Mouse (Mus musculus) liver, embryonic 11.5 days (tissue): ENCODE results near the gene Gm13212. TPM values are rescaled to one million over a fixed set of nuclear protein-coding genes. Genes with fewer than 3 reads are reported as not detected.

Source experiments
- polyA plus RNA-seq: library from polyadenylated mRNA; unstranded; fragments of >200 nt; fragmentation: Nextera tagmentation; extraction: Ambion mirVana; gene quantifications from 2 replicates; pipeline ENCODE4 v1.2.1, GENCODE M21; 2014

Gene Gm13212
- polyA plus RNA-seq, 1 experiment from 2014 or later = 5.9 TPM

Other genes starting within 250 kb of the Gm13212 start
- gene Zfp990, start 74.4 kb upstream of the Gm13212 start, polyA plus RNA-seq = 0.12 and 0.23 TPM in 2 replicates
- gene Zfp980, start 85.5 kb downstream of the Gm13212 start, polyA plus RNA-seq = not detected in 2 replicates